ENCODE assay signal across 29 mouse cellular contexts in the genomic region with DNA sequence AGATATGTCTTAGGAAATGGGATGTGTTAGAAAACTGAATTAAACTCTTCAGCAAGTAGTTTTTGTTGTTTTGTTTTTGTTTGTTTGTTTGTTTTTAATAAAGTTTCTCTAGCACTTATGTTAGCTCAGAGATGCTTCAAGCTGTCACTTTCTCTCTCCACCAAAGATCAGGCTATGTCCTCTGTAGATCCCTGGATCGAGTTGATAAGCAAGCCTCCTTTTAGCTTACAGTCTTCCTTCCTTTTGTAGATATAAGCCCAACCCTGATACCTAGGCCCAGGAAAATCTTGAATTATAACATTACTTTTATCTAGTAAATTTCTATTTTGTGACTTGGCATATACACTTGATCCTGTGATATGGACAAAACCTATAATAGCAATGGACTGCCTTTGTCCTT.
"Had no signal": no experiment of that assay in that cellular context is flagged by ENCODE, and none has a peak within 500 bp of the region (broad histone marks: within the 10 kb centered on the region; RNA-seq: fewer than 3 reads in every experiment).

No protein-coding gene starts in this region.

- H3K4me3 ChIP-seq: left cerebral cortex, adult 2 months; limb, embryonic 10.5 days; limb, embryonic 12.5 days; limb, embryonic 13.5 days; limb, embryonic 15.5 days; liver, embryonic 15.5 days; lung, embryonic 15.5 days; megakaryocyte, embryonic 14.5 days; midbrain, embryonic 10.5 days; midbrain, embryonic 12.5 days; midbrain, embryonic 13.5 days; midbrain, embryonic 15.5 days; myocyte; neural tube, embryonic 12.5 days had no signal

- H3K27me3 ChIP-seq: lung, embryonic 15.5 days; megakaryocyte, embryonic 14.5 days; midbrain, embryonic 12.5 days; midbrain, embryonic 13.5 days; midbrain, embryonic 15.5 days; neural tube, embryonic 12.5 days had no signal

- H3K27ac ChIP-seq: left cerebral cortex, adult 2 months; limb, embryonic 10.5 days; limb, embryonic 12.5 days; limb, embryonic 13.5 days; limb, embryonic 15.5 days; liver, embryonic 14.5 days; liver, embryonic 15.5 days; lung, embryonic 15.5 days; macrophage; midbrain, embryonic 12.5 days; midbrain, embryonic 13.5 days; midbrain, embryonic 15.5 days; neural tube, embryonic 12.5 days had no signal

- H3K9ac ChIP-seq: limb, embryonic 12.5 days; limb, embryonic 13.5 days; limb, embryonic 15.5 days; liver, embryonic 14.5 days; liver, embryonic 15.5 days; lung, embryonic 14.5 days; lung, embryonic 15.5 days; midbrain, embryonic 12.5 days; midbrain, embryonic 13.5 days; midbrain, embryonic 15.5 days; neural tube, embryonic 12.5 days had no signal

- H3K4me2 ChIP-seq: limb, embryonic 12.5 days; limb, embryonic 13.5 days; limb, embryonic 15.5 days; liver, embryonic 15.5 days; lung, embryonic 14.5 days; lung, embryonic 15.5 days; midbrain, embryonic 11.5 days; midbrain, embryonic 12.5 days; midbrain, embryonic 13.5 days; midbrain, embryonic 15.5 days; neural tube, embryonic 12.5 days had no signal

- H3K9me3 ChIP-seq: limb, embryonic 10.5 days; limb, embryonic 12.5 days; limb, embryonic 13.5 days; limb, embryonic 15.5 days; liver, embryonic 15.5 days; lung, embryonic 15.5 days; megakaryocyte, embryonic 14.5 days; midbrain, embryonic 10.5 days; midbrain, embryonic 12.5 days; midbrain, embryonic 13.5 days; midbrain, embryonic 15.5 days; neural tube, embryonic 12.5 days had no signal

- DNase-seq: layer of hippocampus, postnatal 36 days; left cerebral cortex, postnatal 4 days; lung, adult 18-20 months; lung, adult 2 months; lung, postnatal 10 days; lung, postnatal 14 days; lung, postnatal 36 days; lung, postnatal 4 days; midbrain, embryonic 14.5 days had no signal

- H3K36me3 ChIP-seq: limb, embryonic 10.5 days; limb, embryonic 12.5 days; limb, embryonic 13.5 days; limb, embryonic 15.5 days; liver, embryonic 15.5 days; lung, embryonic 15.5 days; midbrain, embryonic 10.5 days; midbrain, embryonic 12.5 days; midbrain, embryonic 13.5 days; midbrain, embryonic 15.5 days; neural tube, embryonic 12.5 days had no signal

- H3K4me1 ChIP-seq: lung, embryonic 15.5 days had no signal

- ATAC-seq: lung, postnatal 0 days; midbrain, embryonic 13.5 days; midbrain, embryonic 15.5 days; midbrain, embryonic 16.5 days had no signal
